Mouse (Mus musculus): ENCODE data around the gene Luc7l3.
A peak's percentile ranks its signal among the peaks of the same experiment; 100 is the strongest.

GRCm38 (mm10) chr11:94339732-94340585 is 18.2 kb upstream of the Luc7l3 start:
- no peak for TF ChIP-seq POLR2A (IDR thresholded peaks at IDR 0.05; ENCODE audit: extremely low read depth, insufficient read depth, low read length)
- TF ChIP-seq CTCF (IDR thresholded peaks at IDR 0.05; ENCODE audit: low read depth, low read length): peak; percentile 75

All from liver, adult 2 months (tissue).